Mouse (Mus musculus) testis, adult 2 months (tissue): ENCODE measurements around the gene Ppan. TPM values are rescaled to one million over a fixed set of nuclear protein-coding genes. Genes with fewer than 3 reads are reported as not detected.

Experiments
- H3K27ac ChIP-seq: fragments of 200-500 bp; 2 replicates; pipeline ENCODE4 v1.5.1; 2012; ENCODE audit warnings: low read depth, low read length; ENCODE audit not compliant: control insufficient read depth, insufficient read depth
- H3K27me3 ChIP-seq: fragments of 200-500 bp; 2 replicates; pipeline ENCODE4 v1.6.1; 2012; ENCODE audit warnings: mild to moderate bottlenecking, low read length, moderate library complexity; ENCODE audit not compliant: control insufficient read depth, insufficient read depth
- H3K36me3 ChIP-seq: fragments of 200-500 bp; 2 replicates; pipeline ENCODE4 v1.6.1; 2012; ENCODE audit warnings: mild to moderate bottlenecking, low read length; ENCODE audit not compliant: control insufficient read depth, insufficient read depth
- H3K4me1 ChIP-seq: fragments of 200-500 bp; 2 replicates; pipeline ENCODE4 v1.6.1; 2012; ENCODE audit warnings: low read length; ENCODE audit not compliant: control insufficient read depth, insufficient read depth
- H3K4me3 ChIP-seq: fragments of 200-500 bp; 2 replicates; pipeline ENCODE4 v1.5.1; 2012; ENCODE audit warnings: low read depth, mild to moderate bottlenecking, low read length, moderate library complexity, mixed read lengths; ENCODE audit not compliant: control insufficient read depth
- CTCF ChIP-seq: fragments of 200-500 bp; IDR thresholded peaks from 2 replicates; pipeline ENCODE4 v1.5.1; 2012; ENCODE audit warnings: low read depth, mild to moderate bottlenecking, inconsistent platforms, low read length, moderate library complexity; ENCODE audit not compliant: control insufficient read depth, insufficient read depth, insufficient replicate concordance
- POLR2A ChIP-seq: fragments of 200-500 bp; IDR thresholded peaks from 2 replicates; pipeline ENCODE4 v1.6.1; 2012; ENCODE audit warnings: low read depth, mild to moderate bottlenecking, inconsistent platforms, low read length, moderate library complexity; ENCODE audit not compliant: control insufficient read depth
- polyA plus RNA-seq: library from polyadenylated mRNA; depleted of rRNA; stranded (reverse); fragments of >200 nt; gene quantifications from 2 replicates; pipeline ENCODE4 v1.2.3, GENCODE M21; 2012

The Ppan gene
- polyA plus RNA-seq, 1 experiment: 28.4 TPM

DNA sequence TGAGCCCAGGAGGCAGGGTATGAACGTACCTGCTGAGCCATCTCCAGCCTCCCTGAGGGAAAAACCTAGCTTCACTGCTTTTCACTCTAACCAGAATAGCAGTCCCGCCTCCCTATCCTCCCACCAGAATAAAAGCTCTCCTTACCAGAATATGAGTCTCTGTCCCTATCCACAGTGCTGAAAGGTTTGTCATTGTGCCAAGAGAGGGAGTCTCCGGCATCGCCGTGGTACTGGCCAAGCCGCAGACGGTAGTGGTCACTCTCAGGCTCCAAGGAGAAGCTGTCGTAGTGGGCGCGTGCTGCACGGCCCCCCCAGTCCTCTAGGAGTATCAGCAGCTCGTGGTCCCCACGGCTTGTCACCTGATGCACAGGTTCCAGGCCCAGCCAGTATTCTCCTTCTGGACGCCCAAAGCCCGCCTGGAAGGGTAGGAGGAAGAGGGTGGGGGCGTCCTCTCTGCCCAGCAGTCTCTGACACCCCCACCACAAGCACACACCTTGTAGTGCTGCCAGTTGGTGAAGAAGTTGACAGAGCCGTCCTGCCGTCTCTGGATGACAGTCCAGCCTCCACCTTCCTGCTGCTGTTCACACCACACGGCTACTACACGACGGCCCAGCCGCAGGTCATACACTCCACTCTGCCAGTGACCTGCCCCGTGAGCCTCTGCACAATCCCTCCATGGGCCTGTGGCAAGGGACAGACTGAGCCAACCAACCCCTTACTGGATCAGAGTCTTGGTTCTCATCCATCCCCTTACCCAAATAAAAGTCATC lies 12.8 kb upstream of the Ppan start:
- no peak overlapping the region for H3K27ac ChIP-seq
- no peaks in the 10 kb centered on the region for H3K27me3 ChIP-seq
- H3K4me3 ChIP-seq: no peak overlapping the region
- peaks cover 7% of the 10 kb centered on the region for H3K4me1 ChIP-seq
- no peaks in the 10 kb centered on the region for H3K36me3 ChIP-seq
- TF ChIP-seq CTCF (no peak), POLR2A (no peak)

- Histone ChIP-seq H3K27ac (no peak overlapping the region), H3K27me3 (no peaks in the 10 kb centered on the region), H3K4me1 (peaks cover 7% of the 10 kb centered on the region), H3K4me3 (no peak overlapping the region), H3K36me3 (no peaks in the 10 kb centered on the region)
- TF ChIP-seq CTCF: no peak
- no peak for TF ChIP-seq POLR2A
Measured at GRCm38 (mm10) chr9:20876318-20877117, 11.5 kb upstream of the Ppan start.

DNA sequence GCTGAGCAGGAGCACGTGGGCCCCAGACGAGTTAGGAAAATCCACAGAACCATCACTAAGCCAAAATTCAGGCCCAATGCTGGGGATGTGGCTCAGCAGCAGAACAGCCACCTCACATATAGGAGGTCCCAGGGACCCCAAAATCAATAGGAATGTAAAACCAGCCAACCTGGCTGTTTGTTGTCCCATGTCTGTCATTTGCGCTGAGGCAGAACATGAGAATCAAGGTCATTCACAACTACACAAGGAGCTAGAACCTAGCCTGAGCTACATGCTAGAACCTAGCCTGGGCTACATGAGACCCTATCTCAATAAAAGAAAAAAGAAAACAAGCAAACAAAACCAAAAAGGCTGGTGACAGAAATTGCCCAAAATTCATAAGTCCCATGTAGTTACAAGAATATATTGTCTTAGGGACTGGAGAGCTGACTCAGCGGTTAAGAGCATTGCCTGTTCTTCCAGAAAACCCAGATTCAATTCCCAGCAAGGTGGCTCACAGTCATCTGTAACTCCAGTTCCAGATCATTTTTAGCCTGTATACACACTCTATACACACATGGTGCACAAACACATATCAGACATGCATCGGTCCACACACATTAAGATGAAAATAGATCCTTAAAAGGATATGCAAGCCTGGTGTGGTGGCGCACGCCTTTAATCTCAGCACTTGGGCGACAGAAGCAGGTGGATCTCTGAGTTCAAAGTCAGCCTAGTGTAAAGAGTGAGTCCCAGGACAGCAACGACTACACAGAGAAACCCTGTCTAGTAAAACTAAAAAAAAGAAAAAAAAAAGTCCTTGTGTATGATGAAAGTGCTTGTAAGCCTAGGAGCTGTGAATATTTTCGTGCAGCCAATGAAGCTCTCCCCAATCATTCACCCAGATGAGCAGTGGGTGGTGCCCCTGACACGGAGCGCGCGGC lies 10.6 kb upstream of the Ppan start:
- Histone ChIP-seq H3K27ac (0 out of 2 replicates have a peak overlapping the region, but pooled peaks have one; percentile 23), H3K36me3 (no peaks in the 10 kb centered on the region), H3K4me3 (peak overlapping the region; percentile 71), H3K27me3 (no peaks in the 10 kb centered on the region), H3K4me1 (peaks cover 7% of the 10 kb centered on the region)
- TF ChIP-seq CTCF: no peak
- TF ChIP-seq POLR2A: no peak

GRCm38 (mm10) chr9:20878041-20878709 lies 9.8 kb upstream of the Ppan start:
- TF ChIP-seq POLR2A: peak; percentile 73
- TF ChIP-seq CTCF: peak; percentile 60; the same call in 1 of the 2 replicates
- Histone ChIP-seq H3K36me3 (no peaks in the 10 kb centered on the region), H3K27me3 (no peaks in the 10 kb centered on the region), H3K27ac (peak overlapping the region; percentile 85), H3K4me1 (peaks cover 7% of the 10 kb centered on the region), H3K4me3 (peak overlapping the region; percentile 71)

DNA sequence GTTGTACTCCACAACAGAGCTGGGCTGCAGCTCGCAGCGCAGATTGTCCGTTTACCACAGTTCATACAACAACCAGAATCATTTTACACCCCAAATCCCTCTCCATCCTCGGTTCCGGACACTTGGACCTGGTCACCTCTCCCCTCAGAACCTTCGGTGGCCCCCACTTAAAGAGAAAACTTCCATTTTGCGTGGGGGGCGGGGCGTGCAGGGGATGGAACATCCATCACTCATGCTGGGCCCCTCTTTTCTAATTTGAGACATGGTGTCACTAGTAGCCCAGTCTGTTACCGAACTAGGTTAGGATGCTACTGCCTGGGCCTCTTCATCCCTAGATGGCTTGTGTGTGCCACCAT lies 9.3 kb upstream of the Ppan start:
- Histone ChIP-seq H3K4me1 (peaks cover 7% of the 10 kb centered on the region), H3K36me3 (no peaks in the 10 kb centered on the region), H3K27me3 (no peaks in the 10 kb centered on the region), H3K4me3 (peak overlapping the region; percentile 71), H3K27ac (peak overlapping the region; percentile 85)
- TF ChIP-seq CTCF (no peak), POLR2A (no peak)

GRCm38 (mm10) chr9:20879097-20879792 lies 8.7 kb upstream of the Ppan start, which contains the start of gene Angptl6:
TSS of gene Angptl6 (minus strand) at chr9:20879727.
- Histone ChIP-seq H3K4me3 (peak within 1 kb of the TSS; percentile 71), H3K4me1 (peaks cover 7% of the 10 kb centered on the region), H3K27me3 (no peaks in the 10 kb centered on the region), H3K36me3 (no peaks in the 10 kb centered on the region), H3K27ac (peak within 1 kb of the TSS; percentile 85)
- TF ChIP-seq CTCF: no peak
- no peak for TF ChIP-seq POLR2A
